In genomic region chr17:72903321-72903720, GRCm38 (mm10) we compare ENCODE assay signal across 28 mouse cellular contexts. TPM values are rescaled to one million over a fixed set of nuclear protein-coding genes. Genes with fewer than 3 reads are reported as not detected.
DNase-seq lines count a peak whose midpoint lies in the region; ATAC-seq and TF ChIP-seq lines count a peak whose summit lies in the region.
"Had no signal": no experiment of that assay in that cellular context is flagged by ENCODE, and none has a peak within 500 bp of the region (broad histone marks: within the 10 kb centered on the region; RNA-seq: fewer than 3 reads in every experiment).

No protein-coding gene starts in this region.

- peak overlapping the region; percentile 67; the same call in 1 of the 2 replicates for H3K27ac ChIP-seq in heart, embryonic 13.5 days (replicated peaks)
- H3K27ac ChIP-seq in neural tube, embryonic 15.5 days (replicated peaks) = no peak overlapping the region
- H3K27ac ChIP-seq in bone marrow macrophage, adult 2 months (ENCODE audit: insufficient read depth, low read depth, low read length) = peak overlapping the region; percentile 68
- H3K27ac ChIP-seq in limb, embryonic 10.5 days = no peak overlapping the region
- no peak overlapping the region for H3K27ac ChIP-seq in cerebellum, adult 2 months (ENCODE audit: insufficient read depth, low read length)
- H3K27ac ChIP-seq: embryonic facial prominence, embryonic 12.5 days; forebrain, embryonic 10.5 days; heart, embryonic 15.5 days; hindbrain, embryonic 14.5 days; limb, embryonic 12.5 days; liver, embryonic 15.5 days; lung, embryonic 15.5 days; midbrain, embryonic 13.5 days had no signal

- no peak overlapping the region for H3K9ac ChIP-seq in heart, embryonic 13.5 days
- H3K9ac ChIP-seq in neural tube, embryonic 15.5 days (replicated peaks) = no peak overlapping the region
- H3K9ac ChIP-seq: embryonic facial prominence, embryonic 12.5 days; heart, embryonic 15.5 days; hindbrain, embryonic 14.5 days; limb, embryonic 12.5 days; liver, embryonic 15.5 days; lung, embryonic 15.5 days; midbrain, embryonic 13.5 days had no signal

- H3K9me3 ChIP-seq in heart, embryonic 13.5 days = no peaks in the 10 kb centered on the region
- no peaks in the 10 kb centered on the region for H3K9me3 ChIP-seq in neural tube, embryonic 15.5 days (replicated peaks)
- H3K9me3 ChIP-seq in limb, embryonic 10.5 days (replicated peaks) = no peaks in the 10 kb centered on the region
- H3K9me3 ChIP-seq: embryonic facial prominence, embryonic 12.5 days; forebrain, embryonic 10.5 days; heart, embryonic 15.5 days; limb, embryonic 12.5 days; liver, embryonic 15.5 days; lung, embryonic 15.5 days; midbrain, embryonic 13.5 days had no signal

- no peak for ATAC-seq in heart, embryonic 13.5 days (ENCODE audit: extremely low read depth, insufficient number of reproducible peaks, low FRiP score, low TSS enrichment)
- ATAC-seq in neural tube, embryonic 15.5 days (ENCODE audit: low FRiP score) = no peak
- ATAC-seq: forebrain, embryonic 16.5 days; midbrain, embryonic 13.5 days had no signal

- no peak overlapping the region for H3K4me2 ChIP-seq in heart, embryonic 13.5 days
- no peak overlapping the region for H3K4me2 ChIP-seq in neural tube, embryonic 15.5 days
- H3K4me2 ChIP-seq: embryonic facial prominence, embryonic 12.5 days; heart, embryonic 15.5 days; hindbrain, embryonic 14.5 days; limb, embryonic 12.5 days; liver, embryonic 15.5 days; lung, embryonic 15.5 days; midbrain, embryonic 13.5 days had no signal

- intact Hi-C loops in heart, postnatal 10 days (cut with DNase I) = no loop called here

- DNase-seq in heart, postnatal 10 days = no peak
- peak; percentile 7 for DNase-seq in neural tube, embryonic 10.5 days (ENCODE audit: extremely low spot score, low spot score)
- DNase-seq in limb, embryonic 10.5 days (ENCODE audit: low spot score) = peak; percentile 12
- DNase-seq in cerebellum, adult 2 months = no peak
- DNase-seq in adrenal gland, adult 8-10 months = no peak
- DNase-seq: adrenal gland, adult 2 months; cerebellum, adult 11 months; cerebellum, adult 9-11 months; embryo, embryonic 11 days; gastrocnemius, postnatal 10 days; kidney, adult 9 months; kidney, postnatal 10 days; layer of hippocampus, postnatal 36 days; lung, postnatal 36 days; retina, postnatal 1 day; right cerebral cortex, postnatal 14 days had no signal

- H3K27me3 ChIP-seq in heart, embryonic 13.5 days (replicated peaks) = no peaks in the 10 kb centered on the region
- H3K27me3 ChIP-seq in neural tube, embryonic 15.5 days (replicated peaks) = no peaks in the 10 kb centered on the region
- H3K27me3 ChIP-seq in limb, embryonic 10.5 days (ENCODE audit: low read depth, poor library complexity, severe bottlenecking) = no peaks in the 10 kb centered on the region
- no peaks in the 10 kb centered on the region for H3K27me3 ChIP-seq in cerebellum, adult 2 months (ENCODE audit: control insufficient read depth, insufficient read depth, low read length)
- H3K27me3 ChIP-seq: embryonic facial prominence, embryonic 12.5 days; heart, embryonic 15.5 days; limb, embryonic 12.5 days; liver, embryonic 15.5 days; lung, embryonic 15.5 days; midbrain, embryonic 13.5 days had no signal

- WGBS in heart, embryonic 13.5 days = 91% methylated on average over 5 of the region's 5 CpGs
- WGBS in neural tube, embryonic 15.5 days = 96% methylated on average over 5 of the region's 5 CpGs
- WGBS in limb, embryonic 10.5 days = 94% methylated on average over 5 of the region's 5 CpGs
- 94% methylated on average over 5 of the region's 5 CpGs for WGBS in cerebellum, adult 2 months

- no peak for TF ChIP-seq POLR2A in bone marrow macrophage, adult 2 months (IDR thresholded peaks at IDR 0.05; ENCODE audit: borderline replicate concordance, low read depth, low read length)
- TF ChIP-seq POLR2A in cerebellum, adult 2 months (IDR thresholded peaks at IDR 0.05; ENCODE audit: borderline replicate concordance, insufficient read depth, low read length) = no peak

- no peaks in the 10 kb centered on the region for H3K36me3 ChIP-seq in heart, embryonic 13.5 days
- no peaks in the 10 kb centered on the region for H3K36me3 ChIP-seq in neural tube, embryonic 15.5 days
- H3K36me3 ChIP-seq in limb, embryonic 10.5 days = no peaks in the 10 kb centered on the region
- H3K36me3 ChIP-seq: embryonic facial prominence, embryonic 12.5 days; forebrain, embryonic 10.5 days; heart, embryonic 15.5 days; limb, embryonic 12.5 days; liver, embryonic 15.5 days; lung, embryonic 15.5 days; midbrain, embryonic 13.5 days had no signal

- H3K4me1 ChIP-seq in heart, embryonic 13.5 days = peaks cover 55% of the 10 kb centered on the region
- H3K4me1 ChIP-seq in neural tube, embryonic 15.5 days = no peaks in the 10 kb centered on the region
- H3K4me1 ChIP-seq in bone marrow macrophage, adult 2 months (ENCODE audit: control insufficient read depth, insufficient read depth, low read length) = peaks cover 10% of the 10 kb centered on the region
- H3K4me1 ChIP-seq in limb, embryonic 10.5 days = 0 out of 2 replicates have a peak, but pooled peaks cover 4% of the 10 kb centered on the region
- no peaks in the 10 kb centered on the region for H3K4me1 ChIP-seq in cerebellum, adult 2 months (ENCODE audit: control insufficient read depth, insufficient read depth, low read length)
- H3K4me1 ChIP-seq: embryonic facial prominence, embryonic 12.5 days; limb, embryonic 12.5 days; liver, embryonic 15.5 days; lung, embryonic 15.5 days; midbrain, embryonic 13.5 days had no signal

- TF ChIP-seq CTCF in bone marrow macrophage, adult 2 months (IDR thresholded peaks at IDR 0.05; ENCODE audit: low read depth, low read length) = no peak
- no peak for TF ChIP-seq CTCF in cerebellum, adult 2 months (IDR thresholded peaks at IDR 0.05; ENCODE audit: borderline replicate concordance, insufficient read depth, low read depth, low read length)

- no peak overlapping the region for H3K4me3 ChIP-seq in heart, embryonic 13.5 days
- no peak overlapping the region for H3K4me3 ChIP-seq in neural tube, embryonic 15.5 days (replicated peaks)
- no peak overlapping the region for H3K4me3 ChIP-seq in bone marrow macrophage, adult 2 months (ENCODE audit: insufficient read depth, low read length)
- no peak overlapping the region for H3K4me3 ChIP-seq in limb, embryonic 10.5 days
- H3K4me3 ChIP-seq in cerebellum, adult 2 months (replicated peaks; ENCODE audit: insufficient read depth, low read depth, low read length) = no peak overlapping the region
- H3K4me3 ChIP-seq: embryonic facial prominence, embryonic 12.5 days; forebrain, embryonic 10.5 days; heart, embryonic 15.5 days; limb, embryonic 12.5 days; liver, embryonic 15.5 days; lung, embryonic 15.5 days; midbrain, embryonic 13.5 days had no signal

RNA-seq across cellular contexts. Expression of gene Lbh, which starts 14.8 kb away (rescaled TPM):
- polyA plus RNA-seq in heart, embryonic 13.5 days (2015; fragmentation: Nextera tagmentation; extraction: Ambion mirVana) = 25.6 and 30.8 TPM in 2 replicates
- 100 to 1,000 TPM; 456 to 731 TPM for total RNA-seq in heart, postnatal 10 days (2021)
- 4.9 and 5.5 TPM in 2 replicates for polyA plus RNA-seq in neural tube, embryonic 15.5 days (2015; fragmentation: Nextera tagmentation; extraction: Ambion mirVana)
- 29.7 and 30.0 TPM in 2 replicates for polyA plus RNA-seq in bone marrow macrophage, adult 2 months (2012; ENCODE audit: insufficient read depth, insufficient read length, missing spikeins)
- 1.9 and 2.0 TPM in 2 replicates for polyA plus RNA-seq in limb, embryonic 10.5 days (2016; fragmentation: Nextera tagmentation; extraction: Ambion mirVana)
- polyA plus RNA-seq in cerebellum, adult 2 months (2012; rRNA removed) = 42.9 and 50.2 TPM in 2 replicates
- 10 to 100 TPM; 28.5 to 45.1 (median 37.6) TPM for total RNA-seq in adrenal gland, adult 8-10 months (2022)

Comparison
In these comparisons a context has a peak if more than half of its experiments do, and no peak if none do; other contexts are left out.
1. H3K27ac ChIP-seq: peak in heart, embryonic 13.5 days (single experiment) and bone marrow macrophage, adult 2 months (single experiment); none in neural tube, embryonic 15.5 days (single experiment), limb, embryonic 10.5 days (single experiment) and cerebellum, adult 2 months (single experiment).
2. DNase-seq: peak in neural tube, embryonic 10.5 days (single experiment) and limb, embryonic 10.5 days (single experiment); none in heart, postnatal 10 days (0 of 2), cerebellum, adult 2 months (0 of 2) and adrenal gland, adult 8-10 months (single experiment).